Mouse (Mus musculus): ENCODE results near the gene Clstn2.

Gene Clstn2

DNA sequence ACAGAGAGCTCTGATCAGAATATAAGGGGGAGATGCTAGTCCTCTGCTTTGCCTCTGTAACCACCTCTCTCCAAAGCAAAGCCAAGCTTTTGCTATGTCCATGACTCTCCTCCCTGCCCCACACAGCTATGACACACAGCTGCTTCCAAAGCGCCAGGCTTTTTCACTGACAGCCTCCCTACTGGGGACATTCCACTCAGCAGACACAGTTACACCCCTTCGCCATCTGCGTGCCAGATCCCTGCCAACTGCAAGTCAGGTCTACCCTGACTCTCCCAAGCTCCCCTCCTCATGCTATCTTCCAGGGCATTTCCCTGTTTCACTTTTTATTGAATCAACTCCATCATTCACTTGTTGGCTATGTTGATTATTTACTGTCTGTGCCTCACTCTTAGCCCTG is 259.1 kb downstream of the Clstn2 start:
- DNase-seq (ENCODE audit: low read depth) = no peak

DNA sequence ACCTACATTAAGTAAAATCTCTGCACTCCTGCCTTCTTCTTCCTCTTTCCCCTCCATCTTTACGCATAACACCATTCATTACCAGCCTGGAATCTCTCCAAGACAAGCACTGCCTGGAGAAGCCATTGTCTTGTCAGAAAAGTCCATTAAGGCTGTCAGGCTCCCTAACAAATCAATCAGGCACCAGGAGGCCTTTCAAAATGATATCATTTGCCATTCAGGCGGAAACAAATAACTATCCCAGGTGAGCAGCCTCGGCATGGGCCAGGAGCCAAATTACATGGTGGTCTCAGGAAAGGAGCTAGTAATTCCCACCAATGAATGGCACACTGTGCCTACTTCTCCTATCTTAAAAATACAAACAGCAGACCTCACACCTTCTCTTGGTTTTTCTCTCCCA is 260.6 kb downstream of the Clstn2 start:
- no peak for DNase-seq (ENCODE audit: low read depth)

DNA sequence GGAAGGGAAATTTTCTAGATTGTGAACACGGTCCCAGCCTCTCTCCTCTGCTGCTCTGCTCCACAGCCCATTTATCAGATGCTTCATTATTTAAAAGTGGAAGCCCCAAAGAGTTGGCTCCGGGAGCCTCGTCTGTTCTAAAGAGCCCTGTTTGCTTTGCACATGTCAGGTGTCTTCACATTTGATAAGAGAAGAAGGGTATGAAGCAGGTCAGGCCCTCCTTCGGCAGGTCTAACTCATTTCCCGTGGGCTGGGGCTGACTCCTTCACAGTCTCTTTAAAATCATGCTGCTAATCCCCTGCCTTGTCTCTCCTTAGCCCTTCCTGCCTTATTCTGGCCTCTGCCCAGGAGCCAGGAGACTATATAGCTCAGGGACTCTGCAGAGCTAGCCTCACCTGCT is 263.6 kb downstream of the Clstn2 start:
- no peak for DNase-seq (ENCODE audit: low read depth)

DNA sequence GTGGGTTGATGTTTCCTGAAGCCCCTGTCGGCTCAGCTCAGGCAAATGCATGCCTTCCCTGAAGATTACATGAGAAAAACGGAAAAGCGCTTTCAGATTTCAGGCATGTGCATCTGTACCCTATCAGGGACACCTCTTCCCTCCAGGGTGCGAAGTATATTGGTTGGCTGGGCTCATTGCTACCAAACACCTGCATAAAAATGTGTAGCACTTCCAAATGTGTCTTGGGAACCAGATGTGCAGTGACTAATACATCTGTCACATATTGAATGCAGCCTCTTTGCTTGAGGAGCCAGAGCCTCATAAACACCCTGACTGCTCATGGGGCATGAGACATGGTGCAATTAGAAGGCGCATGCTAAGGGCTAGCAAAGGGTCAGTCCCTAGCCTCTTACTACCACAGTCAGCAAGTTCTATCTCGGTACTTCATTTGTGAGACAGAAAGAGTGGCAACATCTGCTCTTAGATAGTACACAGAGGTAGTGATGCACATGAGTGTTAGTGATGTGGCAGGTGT is 267.7 kb downstream of the Clstn2 start:
- no peak for DNase-seq (ENCODE audit: low read depth)

DNA sequence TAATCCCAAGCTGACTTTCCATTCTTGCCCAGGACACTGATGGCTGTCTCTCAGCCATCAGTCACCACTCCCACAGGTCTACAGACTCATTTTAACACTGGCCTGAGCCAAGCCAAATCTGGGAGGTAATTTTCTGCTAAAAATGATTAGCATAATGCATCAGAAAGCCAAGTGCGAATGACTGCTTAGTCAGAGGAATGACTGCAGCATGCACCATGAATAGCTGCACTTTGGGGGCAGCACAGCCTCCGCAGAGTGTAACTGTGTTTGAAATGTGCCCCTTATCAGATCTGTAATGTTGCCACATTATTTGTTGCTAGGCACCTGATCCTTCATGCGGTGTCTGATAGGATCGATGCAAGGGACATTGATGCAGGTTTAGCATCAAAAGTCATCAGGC is 269.9 kb downstream of the Clstn2 start:
- DNase-seq (ENCODE audit: low read depth) = no peak

DNA sequence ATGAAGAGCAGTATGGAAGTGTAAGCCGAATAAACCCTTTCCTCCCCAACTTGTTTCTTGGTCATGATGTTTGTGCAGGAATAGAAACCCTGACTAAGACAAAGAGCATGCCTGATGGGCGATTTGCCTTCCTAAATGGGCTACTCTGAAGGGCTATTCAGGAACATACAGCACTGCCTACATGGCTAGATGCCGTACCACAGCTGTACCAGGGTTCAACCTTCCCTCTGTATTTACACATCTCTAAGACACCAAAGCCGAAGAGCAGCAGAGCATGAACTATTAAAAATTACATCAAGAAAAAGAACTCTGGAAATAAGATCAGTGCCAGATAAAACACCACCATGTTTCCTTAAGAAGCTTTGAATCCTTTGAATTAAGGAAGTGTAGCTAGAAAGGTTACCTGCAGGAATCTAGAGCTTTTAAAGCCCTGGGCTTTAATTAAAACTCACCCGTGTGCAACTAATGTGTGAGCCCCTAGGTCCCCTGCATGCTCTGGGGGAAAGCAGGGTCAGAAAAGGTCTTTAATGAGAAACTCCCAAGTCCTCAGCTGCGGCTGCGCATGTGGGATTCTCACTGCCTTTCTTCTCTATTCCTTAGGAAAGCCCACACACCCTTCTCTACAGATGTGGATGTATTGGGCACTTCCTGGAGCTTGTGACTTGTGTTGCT is 277.2 kb downstream of the Clstn2 start:
- no peak for DNase-seq (ENCODE audit: low read depth)

DNA sequence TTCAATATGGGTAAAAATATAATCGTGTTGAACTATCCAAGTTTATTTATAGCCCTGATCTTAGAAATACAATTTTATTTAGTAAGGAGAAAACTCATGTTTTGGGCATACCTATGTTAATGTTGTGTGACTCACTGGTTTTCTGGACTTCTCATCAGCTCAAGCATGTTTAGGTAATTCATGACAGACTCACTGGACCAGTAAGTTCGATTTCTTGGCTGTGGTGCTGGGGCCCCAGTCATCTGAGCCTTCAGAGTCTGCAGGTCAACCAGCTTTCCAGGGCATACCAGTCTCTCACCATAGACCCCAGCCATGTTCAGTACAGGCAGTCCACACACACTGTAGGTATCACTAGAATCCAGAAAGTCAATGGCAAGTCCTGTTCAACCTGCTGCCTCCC is 279.3 kb downstream of the Clstn2 start:
- no peak for DNase-seq (ENCODE audit: low read depth)

DNA sequence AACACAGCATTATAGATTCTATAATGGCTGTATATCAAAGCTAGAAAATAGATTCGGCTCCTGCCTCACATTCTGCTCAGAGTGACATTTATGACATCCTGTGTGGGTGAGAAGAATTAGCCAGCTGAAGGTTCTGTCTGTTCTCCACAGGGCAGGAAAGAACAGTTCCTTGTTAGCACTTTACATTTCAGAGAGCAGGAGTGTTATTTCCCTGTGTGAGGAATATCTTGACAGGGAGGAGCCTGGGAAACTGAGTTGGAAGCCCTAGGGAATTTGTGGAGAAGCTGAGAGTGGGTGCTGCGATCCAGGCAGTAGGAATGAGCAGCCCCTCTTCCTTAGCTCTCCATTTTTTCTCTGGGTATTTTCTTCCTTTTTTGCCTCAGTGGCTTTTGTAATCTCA is 286.4 kb downstream of the Clstn2 start:
- DNase-seq (ENCODE audit: low read depth) = no peak

DNA sequence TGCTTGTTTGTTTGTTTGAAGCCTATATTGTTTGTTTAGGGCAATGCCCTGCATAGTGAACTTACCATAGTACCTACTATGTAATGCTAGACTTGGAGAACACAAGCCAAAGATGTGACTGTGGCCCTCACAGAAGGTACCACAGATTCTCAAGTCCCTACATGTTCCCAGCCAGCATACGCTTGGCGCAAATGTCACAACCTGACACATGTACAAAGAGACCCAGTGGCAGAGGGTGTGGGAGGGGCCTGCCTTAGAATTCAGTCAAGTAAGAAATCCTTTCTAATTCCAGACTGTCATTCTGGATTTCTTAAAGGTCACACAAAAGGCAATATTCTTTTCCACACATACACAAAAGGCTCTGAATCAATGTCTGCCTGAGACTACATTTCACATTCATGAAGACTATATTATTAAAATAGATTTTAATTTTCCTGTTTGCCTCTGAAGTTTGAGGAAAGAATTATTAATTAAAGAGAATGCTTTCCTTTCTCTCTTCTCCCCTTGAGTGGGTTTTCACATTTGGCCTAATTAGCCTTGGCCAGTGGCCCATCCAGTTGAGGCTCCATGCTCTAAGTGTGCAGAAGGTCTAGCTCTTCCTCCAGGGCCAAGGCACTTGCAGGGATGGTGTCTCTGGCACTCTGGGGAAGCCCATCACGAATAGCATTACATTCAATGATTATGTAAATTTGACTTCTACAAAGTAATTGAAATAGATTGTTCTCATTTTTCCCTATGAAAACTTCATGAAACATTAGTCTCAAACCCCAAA is 305.1 kb downstream of the Clstn2 start:
- DNase-seq (ENCODE audit: low read depth) = no peak

DNA sequence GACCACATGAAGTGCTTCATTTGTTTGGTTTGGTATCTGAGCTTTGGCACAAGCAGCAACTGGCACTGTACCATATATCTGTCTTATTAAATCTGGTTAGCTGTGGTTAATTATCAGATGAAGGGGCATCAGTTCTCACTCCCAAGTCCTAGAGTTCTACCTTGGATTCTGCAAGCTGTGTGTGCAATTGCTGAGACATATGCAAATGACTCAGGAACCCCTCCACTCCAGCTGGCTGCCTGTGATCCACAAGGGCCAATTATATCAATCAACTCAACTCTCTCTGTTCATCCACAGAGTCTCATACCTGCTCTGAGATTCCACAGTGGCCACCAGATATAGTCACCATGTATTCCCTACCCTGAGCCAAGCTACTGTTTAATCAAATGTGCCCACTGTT is 315.3 kb downstream of the Clstn2 start:
- DNase-seq (ENCODE audit: low read depth) = no peak

DNA sequence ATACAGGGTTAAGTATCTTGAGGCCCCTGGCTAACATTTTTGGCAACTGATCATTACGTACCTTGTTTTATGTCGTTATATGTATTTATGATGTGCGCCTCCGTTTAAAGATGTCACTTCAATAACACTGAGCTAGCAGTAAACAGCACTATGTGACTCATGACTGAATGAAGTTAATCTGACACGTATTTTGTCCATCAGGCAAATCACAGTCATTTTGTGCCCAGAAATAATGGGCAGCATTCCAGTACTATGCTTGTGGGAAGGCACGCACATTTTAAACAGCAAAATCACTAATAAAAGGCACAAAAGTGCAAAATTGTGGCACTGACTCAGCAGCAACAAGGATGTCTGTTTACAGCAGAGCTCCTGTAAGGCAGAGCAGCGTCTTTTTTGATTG is 316.0 kb downstream of the Clstn2 start:
- peak; percentile 6 for DNase-seq (ENCODE audit: low read depth)

DNA sequence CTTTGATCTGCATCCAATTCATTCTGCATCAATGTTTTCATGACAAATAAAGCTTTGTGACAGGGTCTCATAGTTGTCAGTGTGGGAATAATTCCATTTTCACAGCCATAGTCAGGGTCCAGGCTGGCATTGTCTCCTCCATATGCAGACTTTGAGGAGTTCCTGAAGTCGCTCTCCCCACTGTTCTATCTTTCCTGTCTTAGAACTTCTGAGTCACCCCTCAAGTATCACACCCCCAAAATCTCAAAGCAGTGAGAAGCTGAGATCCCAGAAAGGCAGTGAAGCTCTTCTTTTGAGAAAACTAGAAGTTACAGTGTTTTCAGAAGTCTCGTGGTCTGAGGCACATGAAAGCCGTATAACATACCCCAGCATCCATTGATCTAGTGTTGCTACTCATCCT is 320.1 kb downstream of the Clstn2 start:
- DNase-seq (ENCODE audit: low read depth) = no peak

DNA sequence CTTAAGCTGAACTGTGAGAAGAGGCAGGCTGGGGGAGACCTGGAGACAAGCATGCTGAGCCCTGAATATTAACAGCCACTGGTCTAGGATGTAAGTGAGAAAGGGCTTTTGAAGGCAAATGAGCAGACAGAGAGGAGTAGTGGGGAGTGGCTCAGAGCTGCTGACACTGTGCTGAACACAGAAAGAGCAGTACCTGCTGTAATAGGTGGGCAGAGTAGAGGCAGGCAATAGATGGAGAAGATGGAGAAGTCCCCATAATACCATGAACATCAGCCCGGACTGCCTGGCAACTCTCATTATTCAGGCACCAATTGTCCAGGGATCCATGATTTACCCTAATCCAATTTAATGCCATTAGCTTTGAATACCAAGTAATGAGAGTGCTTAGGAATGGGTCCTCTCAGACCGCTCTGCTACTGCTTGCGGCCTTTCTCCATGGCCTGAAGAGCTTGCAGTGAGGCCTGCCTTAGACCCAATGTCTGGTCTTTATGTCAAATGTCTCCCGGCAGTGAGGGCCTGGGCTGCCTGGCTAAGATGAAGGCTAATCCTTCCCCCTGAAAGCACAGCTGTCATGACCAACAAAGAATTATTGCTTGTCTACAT is 329.0 kb downstream of the Clstn2 start:
- no peak for DNase-seq (ENCODE audit: low read depth)

DNA sequence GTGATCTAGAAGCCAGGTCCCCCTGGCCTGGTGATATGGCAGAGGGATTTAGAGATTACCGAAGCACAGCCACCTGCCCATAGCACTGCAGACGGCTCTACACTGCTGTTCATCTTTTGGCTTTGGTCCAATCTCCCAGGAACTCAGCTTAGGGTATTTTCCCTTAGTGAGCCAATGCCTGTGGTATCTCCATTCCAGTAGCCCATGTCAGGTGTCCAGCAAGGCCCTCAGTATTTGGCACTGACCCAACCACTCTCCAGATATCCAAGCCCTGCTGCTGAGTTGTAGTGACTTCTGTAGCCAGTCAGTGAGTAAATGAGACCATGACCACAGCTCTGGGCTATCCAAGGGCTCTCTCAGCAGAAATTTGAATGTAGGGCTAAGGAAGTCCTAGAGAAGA is 330.0 kb downstream of the Clstn2 start:
- DNase-seq (ENCODE audit: low read depth) = no peak

DNA sequence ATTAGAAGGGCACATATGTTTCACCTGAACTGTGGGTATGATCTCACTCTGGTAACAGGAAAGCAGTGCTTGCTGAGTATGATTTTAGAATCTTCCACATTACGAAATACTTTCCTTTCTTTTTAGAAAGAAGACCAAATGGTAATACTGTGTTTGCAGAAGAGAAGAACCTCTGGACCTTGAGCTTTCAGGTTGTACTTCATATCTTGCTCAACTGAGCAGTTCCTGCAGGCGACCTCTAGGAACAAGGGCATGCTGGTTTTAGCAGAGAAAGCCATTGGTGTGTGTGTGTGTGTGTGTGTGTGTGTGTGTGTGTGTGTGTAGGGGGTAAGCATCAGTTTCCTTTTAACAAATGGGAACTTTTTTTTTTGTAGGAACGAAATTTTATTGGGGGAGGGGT is 333.0 kb downstream of the Clstn2 start:
- no peak for DNase-seq (ENCODE audit: low read depth)

DNA sequence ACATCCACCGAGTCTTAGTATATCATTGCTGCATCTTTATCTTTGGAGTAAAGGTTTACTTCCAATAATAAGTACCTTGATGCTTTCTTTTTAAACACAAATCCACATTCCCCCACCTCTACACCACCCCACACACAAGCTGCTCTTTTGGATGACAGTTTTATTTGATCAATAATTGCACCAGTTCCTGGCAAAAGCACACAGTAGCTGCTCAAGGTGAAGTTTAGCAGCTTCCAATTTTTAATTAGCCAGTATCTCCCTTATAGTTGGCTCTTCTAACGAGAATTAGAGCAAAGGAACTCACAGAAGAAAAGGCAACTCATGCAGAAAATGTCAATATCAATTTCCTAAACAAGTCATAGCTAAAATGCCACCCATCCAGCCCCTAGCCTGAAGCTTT is 334.0 kb downstream of the Clstn2 start:
- DNase-seq (ENCODE audit: low read depth) = no peak

DNA sequence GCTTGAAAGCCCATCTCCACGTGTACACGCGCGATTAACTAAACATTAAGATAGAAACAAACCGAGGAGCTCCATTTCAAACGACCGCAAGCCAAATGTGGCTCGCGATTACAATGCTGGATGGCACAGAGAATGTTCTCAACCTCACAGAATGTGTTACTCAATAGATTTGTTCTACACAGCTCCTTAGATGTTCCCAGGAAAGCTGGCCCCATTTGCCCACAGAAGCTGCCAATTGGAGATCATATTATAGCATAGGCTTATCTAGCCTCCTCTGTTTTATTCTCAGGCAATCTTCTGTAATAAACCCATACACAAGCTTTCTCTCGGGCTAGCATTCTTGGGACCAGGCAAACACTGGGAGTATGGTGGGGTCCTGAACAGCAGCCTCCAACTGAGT is 334.9 kb downstream of the Clstn2 start:
- DNase-seq (ENCODE audit: low read depth) = no peak

DNA sequence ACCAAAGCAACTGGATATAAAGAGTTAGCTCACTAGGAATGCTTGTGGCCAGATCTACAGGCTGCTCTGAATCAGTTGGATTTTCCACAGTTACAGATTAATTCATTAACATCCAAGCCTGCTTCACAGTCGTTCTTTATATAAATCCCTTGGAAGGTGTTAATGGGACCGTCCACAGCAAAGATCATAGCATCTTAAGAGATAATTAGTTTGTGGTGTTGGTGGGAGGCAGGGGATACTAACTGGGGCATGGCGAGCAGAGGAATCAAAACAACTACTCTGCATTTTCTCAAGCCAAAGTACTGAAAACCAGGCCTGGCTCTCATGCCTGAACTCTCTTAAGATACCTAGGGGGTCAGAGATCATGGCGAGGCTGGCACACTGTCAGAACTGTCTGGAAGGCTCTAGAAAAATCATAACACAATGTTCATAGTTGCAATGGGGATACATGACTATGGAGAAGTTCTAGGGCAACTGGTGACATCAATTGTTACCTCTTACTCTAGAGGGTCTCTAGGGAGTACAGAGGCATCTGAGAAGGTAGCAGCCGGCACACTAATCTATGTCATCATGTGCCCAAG is 336.2 kb downstream of the Clstn2 start:
- no peak for DNase-seq (ENCODE audit: low read depth)

DNA sequence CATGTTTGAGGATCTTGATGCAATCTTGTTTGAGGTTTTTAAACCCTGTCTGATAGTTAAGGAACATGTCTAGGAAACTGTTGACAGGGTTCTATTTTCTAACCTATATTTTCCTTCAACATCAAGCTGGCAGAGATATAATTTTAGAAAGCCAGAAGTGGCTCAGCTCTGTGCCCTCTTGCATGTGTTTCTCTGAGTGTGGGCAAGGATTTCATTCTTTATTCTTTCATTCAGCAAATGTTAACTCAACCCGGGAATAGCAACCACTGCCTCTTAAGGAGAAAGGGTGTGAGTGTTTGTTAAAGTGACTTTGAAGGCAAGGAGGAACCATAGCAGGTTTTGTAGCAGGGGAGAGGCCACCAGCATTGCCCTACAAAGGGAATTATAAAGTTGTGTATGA is 337.7 kb downstream of the Clstn2 start:
- DNase-seq (ENCODE audit: low read depth) = no peak

DNA sequence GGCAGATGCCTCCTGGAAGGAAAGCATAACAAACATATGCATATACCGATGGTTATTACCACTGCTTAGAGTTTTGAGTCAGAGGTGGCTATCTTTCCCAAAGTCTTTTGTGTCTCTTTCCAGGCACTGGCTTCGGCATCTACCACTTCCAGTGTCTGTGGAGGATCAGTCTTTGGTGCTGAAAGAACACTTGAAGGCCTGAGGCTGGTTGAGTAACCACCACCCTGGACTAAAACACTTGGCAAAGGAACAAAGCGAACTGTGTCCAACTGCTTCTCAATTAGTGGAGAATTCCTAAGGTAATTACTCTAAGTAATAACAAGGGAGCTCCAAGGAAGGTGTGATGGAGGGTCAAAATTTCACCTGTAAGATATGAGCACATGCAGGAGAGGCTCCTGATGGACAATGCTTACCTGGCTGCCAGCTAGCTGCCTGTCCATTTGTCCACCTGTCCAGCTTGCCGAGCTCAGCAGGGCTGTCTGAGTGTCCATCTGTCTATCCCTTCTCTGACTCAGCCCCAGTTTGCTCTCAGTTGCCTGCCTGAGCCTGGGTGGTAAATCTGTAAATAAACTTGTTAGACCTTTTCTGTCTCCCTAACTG is 346.1 kb downstream of the Clstn2 start:
- no peak for DNase-seq (ENCODE audit: low read depth)

DNA sequence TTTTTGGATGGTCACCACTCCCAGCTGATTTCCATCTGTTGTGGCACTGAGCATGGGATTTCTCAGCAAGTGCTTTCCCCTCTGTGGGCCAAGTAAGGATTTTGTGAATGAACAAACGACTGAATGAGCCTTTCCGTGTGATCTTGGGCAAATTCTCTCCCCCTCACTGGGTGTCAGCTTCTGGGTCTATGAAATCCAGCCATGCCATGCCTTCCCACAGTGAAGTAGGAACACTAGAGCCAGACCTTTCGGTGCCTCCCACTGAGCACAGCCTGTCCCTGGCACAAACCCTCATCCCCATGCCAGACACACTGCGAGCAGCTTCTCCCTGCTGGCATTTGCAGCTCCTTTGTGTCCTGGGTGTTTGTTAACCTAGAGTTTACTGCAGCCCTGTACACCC is 347.3 kb downstream of the Clstn2 start:
- no peak for DNase-seq (ENCODE audit: low read depth)

DNA sequence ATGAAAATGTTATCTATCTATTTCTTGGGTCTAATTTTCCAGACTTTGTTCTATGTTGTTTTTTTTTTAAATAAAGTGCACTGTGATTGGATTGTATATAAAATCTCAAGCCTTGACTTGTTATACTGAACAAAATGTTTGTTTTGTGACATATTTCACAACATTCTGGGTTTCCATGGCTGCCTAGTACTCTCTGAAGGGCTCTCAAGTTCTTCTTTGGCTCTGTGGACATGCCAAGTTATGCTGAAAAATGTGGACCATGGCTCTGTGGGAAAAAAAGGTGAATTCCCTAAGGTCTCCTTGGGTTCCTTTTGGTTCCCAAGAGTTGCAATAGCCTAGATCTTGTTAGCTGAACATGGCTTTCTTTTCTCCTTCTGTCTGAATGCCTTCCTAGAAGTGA is 353.1 kb downstream of the Clstn2 start:
- no peak for DNase-seq (ENCODE audit: low read depth)

DNA sequence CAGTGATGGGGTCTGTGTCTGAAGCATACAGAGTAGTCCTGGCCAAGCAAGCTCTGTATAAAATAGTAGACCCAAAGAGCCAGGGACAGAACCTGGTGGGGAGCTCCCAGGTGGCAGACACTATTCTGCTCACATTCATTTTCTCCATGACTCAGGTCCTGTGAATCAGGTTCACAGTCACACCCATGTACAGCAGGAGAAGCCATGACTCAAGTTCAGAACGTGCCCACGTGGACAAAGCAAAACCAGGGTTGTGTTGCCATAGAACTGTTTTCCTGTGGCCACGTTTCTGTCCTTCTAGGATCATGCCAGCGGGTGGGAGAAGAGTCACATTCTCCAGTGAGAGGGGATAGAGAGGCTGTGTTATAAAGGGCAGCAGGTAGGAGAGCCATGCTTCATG is 353.9 kb downstream of the Clstn2 start:
- DNase-seq (ENCODE audit: low read depth) = no peak

Data from fibroblast of lung, adult 2 months (primary cell).